Mouse (Mus musculus) hindbrain, embryonic 14.5 days (tissue): ENCODE results near the gene Rdm1. TPM values are rescaled to one million over a fixed set of nuclear protein-coding genes. Genes with fewer than 3 reads are reported as not detected.
"Not testable (repeated sequence)": the region's sequence is repeated elsewhere in the genome, so short reads cannot be mapped to it uniquely, and the experiment has no call there.

Source experiments
- ATAC-seq: fragments of 200-750 bp; cut with Nextera tagmentation; 2 replicates; pipeline ENCODE4 v1.8.0; 2017; ENCODE audit warnings: moderate number of reproducible peaks, mild to moderate bottlenecking, moderate TSS enrichment, moderate library complexity; ENCODE audit not compliant: low FRiP score
- DNase-seq: peaks from one replicate; pipeline ENCODE4 v3.0.0-alpha.2; 2015; ENCODE audit warnings: low spot score
- H3K27ac ChIP-seq: fragments of 300-500 bp; sonication (generic); 2 replicates; pipeline ENCODE4 v1.5.1; 2014; ENCODE audit warnings: mild to moderate bottlenecking, moderate library complexity
- H3K27me3 ChIP-seq: fragments of 300-500 bp; sonication (generic); 2 replicates; pipeline ENCODE4 v1.6.1; 2014; ENCODE audit warnings: mild to moderate bottlenecking, low read length, mixed read lengths; ENCODE audit not compliant: control insufficient read depth, insufficient read depth
- H3K36me3 ChIP-seq: fragments of 300-500 bp; sonication (generic); replicated peaks from 2 replicates; pipeline ENCODE4 v1.6.1; 2014; ENCODE audit not compliant: control insufficient read depth, insufficient read depth
- H3K4me1 ChIP-seq: fragments of 300-500 bp; sonication (generic); replicated peaks from 2 replicates; pipeline ENCODE4 v1.6.1; 2014; ENCODE audit warnings: antibody characterized with exemption, low read length, mixed read lengths; ENCODE audit not compliant: control insufficient read depth, insufficient read depth
- H3K4me2 ChIP-seq: fragments of 300-500 bp; sonication (generic); replicated peaks from 2 replicates; pipeline ENCODE4 v1.6.1; 2014; ENCODE audit warnings: mild to moderate bottlenecking, moderate library complexity
- H3K4me3 ChIP-seq: fragments of 300-500 bp; sonication (generic); replicated peaks from 2 replicates; pipeline ENCODE4 v1.5.1; 2014; ENCODE audit warnings: mild to moderate bottlenecking, low read length
- H3K9ac ChIP-seq: fragments of 300-500 bp; sonication (generic); 2 replicates; pipeline ENCODE4 v1.6.1; 2014
- H3K9me3 ChIP-seq: fragments of 300-500 bp; sonication (generic); 2 replicates; pipeline ENCODE4 v1.6.1; 2016; ENCODE audit warnings: low read length; ENCODE audit not compliant: control insufficient read depth
- WGBS: fragments of 180-500 bp; shearing (Covaris S2); extraction: QIAGEN DNeasy Blood & Tissue Kit; methylation state at CpG from one replicate; pipeline ENCODE4 v1.1.7; 2014; 5-methylcytosine and 5-hydroxymethylcytosine counted together
- polyA plus RNA-seq: library from polyadenylated mRNA; unstranded; fragments of >200 nt; fragmentation: Nextera tagmentation; extraction: Ambion mirVana; gene quantifications from 2 replicates; pipeline ENCODE4 v1.2.1, GENCODE M21; 2014

The Rdm1 gene
- polyA plus RNA-seq, 1 experiment from 2014 or later: 16.6 TPM

DNA sequence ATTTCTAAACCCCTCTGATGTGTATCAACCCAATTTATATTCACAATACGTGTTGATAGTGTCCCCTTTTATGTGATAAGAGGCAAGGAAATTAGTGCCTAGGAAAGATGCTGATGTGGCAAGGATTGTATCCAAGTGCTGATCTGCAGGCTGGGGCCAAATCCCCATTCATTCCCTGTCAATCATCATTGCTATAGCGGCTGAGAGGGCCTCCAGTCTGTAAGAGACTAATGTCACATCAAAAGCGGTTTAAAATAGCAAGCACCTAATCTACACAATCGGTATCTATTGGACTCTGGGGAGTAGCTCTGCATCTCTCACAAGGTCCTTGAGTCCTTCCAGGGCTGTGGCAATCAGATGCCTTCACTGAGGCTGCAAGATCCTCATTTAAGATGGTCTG, 12.9 kb upstream of the Rdm1 start:
- Histone ChIP-seq H3K27me3 (no peaks in the 10 kb centered on the region), H3K9me3 (no peaks in the 10 kb centered on the region), H3K9ac (no peak overlapping the region), H3K4me3 (no peak overlapping the region), H3K4me2 (no peak overlapping the region), H3K4me1 (peaks cover 4% of the 10 kb centered on the region; the same call in 1 of the 2 replicates), H3K36me3 (no peaks in the 10 kb centered on the region), H3K27ac (no peak overlapping the region)
- DNase-seq (no peak), ATAC-seq (no peak)
- WGBS: 50% methylated on average over 4 of the region's 4 CpGs

DNA sequence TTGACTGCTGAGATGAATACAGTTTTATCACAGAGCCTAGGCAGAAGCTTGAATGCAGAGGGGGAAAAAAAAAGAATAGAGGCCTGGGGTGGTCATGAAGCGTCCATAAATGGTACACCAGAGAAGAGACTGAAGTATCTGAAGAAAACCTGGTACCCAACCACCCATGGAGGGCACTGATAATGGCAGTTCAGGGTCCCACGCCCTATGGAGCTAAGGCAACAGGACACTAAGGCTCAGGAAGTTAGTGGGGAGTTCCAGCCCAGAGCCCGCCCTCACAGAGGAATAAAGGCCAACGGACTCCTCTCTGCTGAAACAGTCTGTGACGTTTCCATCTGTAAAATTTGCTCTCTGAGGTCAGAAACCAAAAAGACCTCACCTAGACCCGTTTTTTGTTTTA, 11.6 kb upstream of the Rdm1 start:
- DNase-seq (no peak), ATAC-seq (no peak)
- no peak overlapping the region for H3K9ac ChIP-seq
- no peaks in the 10 kb centered on the region for H3K27me3 ChIP-seq
- no peaks in the 10 kb centered on the region for H3K9me3 ChIP-seq
- H3K4me3 ChIP-seq: no peak overlapping the region
- peaks cover 4% of the 10 kb centered on the region; the same call in 1 of the 2 replicates for H3K4me1 ChIP-seq
- H3K4me2 ChIP-seq: no peak overlapping the region
- no peaks in the 10 kb centered on the region for H3K36me3 ChIP-seq
- no peak overlapping the region for H3K27ac ChIP-seq
- WGBS: 87% methylated on average over 6 of the region's 6 CpGs

DNA sequence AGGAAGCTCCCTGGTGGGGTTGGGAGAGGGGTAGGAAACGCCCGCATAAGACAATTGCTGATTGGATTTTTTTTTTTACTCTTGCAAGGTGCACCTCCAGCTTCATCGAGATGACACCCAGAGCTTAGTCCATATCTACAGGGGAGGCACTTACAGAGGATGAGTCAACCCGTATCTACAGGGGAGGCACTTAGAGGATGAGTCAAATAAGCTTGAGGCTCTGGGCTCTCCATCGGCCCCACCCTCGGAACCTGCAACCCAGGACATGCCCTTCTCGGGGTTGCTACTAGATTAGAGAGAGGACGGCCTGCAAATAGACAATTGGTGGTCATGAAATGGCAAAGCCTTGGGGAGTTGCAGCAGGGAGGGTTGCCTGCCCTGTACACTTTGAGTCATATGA, 10.9 kb upstream of the Rdm1 start:
- no peak for ATAC-seq

DNA sequence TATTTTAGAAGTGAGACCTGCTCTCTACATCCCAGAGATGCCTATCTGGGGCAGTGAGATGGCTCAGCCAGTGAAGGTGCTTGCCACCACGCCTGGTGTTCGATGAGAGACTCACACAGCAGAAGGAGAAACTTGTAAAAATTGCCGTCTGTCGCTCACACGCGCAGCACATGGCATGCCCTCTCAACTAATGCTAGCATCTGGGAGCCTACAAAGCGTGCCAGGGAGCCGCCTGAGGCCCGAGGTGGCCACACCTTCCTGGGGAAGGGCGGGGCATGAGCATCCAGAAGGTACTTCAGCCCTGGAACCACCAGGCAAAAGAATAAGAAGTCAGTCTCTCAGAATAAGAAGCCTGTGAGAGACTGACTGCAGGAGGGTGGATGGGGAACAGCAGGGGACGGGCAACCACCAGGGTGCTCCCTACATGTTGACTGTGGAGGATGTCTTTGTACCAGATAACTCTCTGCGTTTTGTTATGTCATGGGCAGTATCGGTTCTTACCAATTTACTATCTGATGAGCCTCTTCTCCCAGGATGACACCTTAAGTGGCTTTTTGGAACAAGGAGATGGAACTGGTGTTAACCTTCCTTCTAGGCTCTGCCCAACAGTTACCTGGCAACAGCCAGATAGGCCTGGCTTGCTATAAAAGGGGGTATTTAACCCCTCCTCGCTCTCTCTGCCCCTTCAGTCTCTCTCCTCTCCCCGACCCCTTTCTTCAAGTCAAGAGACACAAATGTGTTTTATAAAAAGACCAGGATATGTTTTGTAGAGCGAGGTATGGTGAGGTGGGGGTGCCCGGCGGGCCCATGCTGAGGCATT, 9.8 kb upstream of the Rdm1 start:
- no peak overlapping the region for H3K9ac ChIP-seq
- no peaks in the 10 kb centered on the region for H3K36me3 ChIP-seq
- peak overlapping the region; percentile 43 for H3K4me2 ChIP-seq
- H3K27me3 ChIP-seq: no peaks in the 10 kb centered on the region
- no peak for ATAC-seq
- peaks cover 4% of the 10 kb centered on the region; the same call in 1 of the 2 replicates for H3K4me1 ChIP-seq
- no peak overlapping the region for H3K27ac ChIP-seq
- DNase-seq: no peak
- H3K9me3 ChIP-seq: no peaks in the 10 kb centered on the region
- H3K4me3 ChIP-seq: no peak overlapping the region
- WGBS: 17% methylated on average over 18 of the region's 18 CpGs

More for the DNA sequence above, 10.9 kb upstream of the Rdm1 start:
- Histone ChIP-seq H3K4me2 (no peak overlapping the region), H3K4me3 (no peak overlapping the region), H3K4me1 (peaks cover 4% of the 10 kb centered on the region; the same call in 1 of the 2 replicates), H3K9me3 (no peaks in the 10 kb centered on the region), H3K27me3 (no peaks in the 10 kb centered on the region), H3K27ac (no peak overlapping the region), H3K9ac (no peak overlapping the region), H3K36me3 (no peaks in the 10 kb centered on the region)
- DNase-seq: no peak
- WGBS: 91% methylated on average over 8 of the region's 8 CpGs

DNA sequence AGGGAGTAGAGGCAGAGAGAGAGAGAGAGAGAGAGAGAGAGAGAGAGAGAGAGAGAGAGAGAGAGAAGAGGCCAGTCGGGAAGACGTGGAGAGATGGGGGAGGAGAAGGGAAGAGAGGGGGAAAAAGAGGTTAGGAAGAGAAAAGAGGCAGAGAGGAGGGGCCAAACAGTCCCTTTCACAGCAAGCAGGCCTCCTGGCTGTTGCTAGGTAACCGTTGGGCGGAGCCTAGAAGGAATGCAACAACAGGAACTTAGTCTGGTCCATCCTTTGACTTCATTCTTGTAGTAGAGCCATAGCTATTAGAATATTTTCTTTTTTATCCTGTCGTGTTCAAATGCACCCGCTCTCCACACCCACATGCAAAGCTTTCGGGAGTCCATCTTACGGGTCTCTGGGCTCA, 9.1 kb upstream of the Rdm1 start:
- no peaks in the 10 kb centered on the region for H3K9me3 ChIP-seq
- no peaks in the 10 kb centered on the region for H3K36me3 ChIP-seq
- H3K4me3 ChIP-seq: no peak overlapping the region
- peak overlapping the region; percentile 43 for H3K4me2 ChIP-seq
- ATAC-seq (peak; percentile 46; the same call in 1 of the 2 replicates), DNase-seq (peak; percentile 73)
- H3K27ac ChIP-seq: peak overlapping the region; percentile 21; the same call in 1 of the 2 replicates
- WGBS: 2% methylated on average over 8 of the region's 8 CpGs
- no peak overlapping the region for H3K9ac ChIP-seq
- no peaks in the 10 kb centered on the region for H3K27me3 ChIP-seq
- peaks cover 4% of the 10 kb centered on the region; the same call in 1 of the 2 replicates for H3K4me1 ChIP-seq

DNA sequence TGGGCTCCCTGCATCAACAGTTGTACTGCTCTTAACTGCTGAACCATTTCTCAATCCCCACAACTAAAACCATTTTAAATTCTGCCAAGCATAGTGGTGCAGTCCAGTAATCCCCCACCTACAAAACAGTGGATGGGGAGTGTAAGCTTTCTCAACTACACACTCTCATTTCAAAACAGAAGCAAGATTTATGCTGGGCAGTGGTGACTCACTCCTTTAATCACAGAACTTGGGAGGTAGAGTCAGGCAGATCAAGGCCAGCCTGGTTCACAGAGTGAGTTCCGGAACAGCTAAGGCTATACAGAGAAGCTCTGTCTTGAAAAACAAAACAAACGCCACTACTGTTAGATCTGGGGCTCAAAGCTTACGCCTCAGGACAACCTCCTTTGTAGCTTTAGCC, 8.4 kb upstream of the Rdm1 start:
- WGBS: 71% methylated on average over 3 of the region's 3 CpGs
- ATAC-seq: no peak
- Histone ChIP-seq H3K4me3 (no peak overlapping the region), H3K9me3 (no peaks in the 10 kb centered on the region), H3K4me1 (peaks cover 4% of the 10 kb centered on the region; the same call in 1 of the 2 replicates), H3K4me2 (no peak overlapping the region), H3K27me3 (no peaks in the 10 kb centered on the region), H3K9ac (no peak overlapping the region), H3K36me3 (no peaks in the 10 kb centered on the region), H3K27ac (no peak overlapping the region)
- no peak for DNase-seq

DNA sequence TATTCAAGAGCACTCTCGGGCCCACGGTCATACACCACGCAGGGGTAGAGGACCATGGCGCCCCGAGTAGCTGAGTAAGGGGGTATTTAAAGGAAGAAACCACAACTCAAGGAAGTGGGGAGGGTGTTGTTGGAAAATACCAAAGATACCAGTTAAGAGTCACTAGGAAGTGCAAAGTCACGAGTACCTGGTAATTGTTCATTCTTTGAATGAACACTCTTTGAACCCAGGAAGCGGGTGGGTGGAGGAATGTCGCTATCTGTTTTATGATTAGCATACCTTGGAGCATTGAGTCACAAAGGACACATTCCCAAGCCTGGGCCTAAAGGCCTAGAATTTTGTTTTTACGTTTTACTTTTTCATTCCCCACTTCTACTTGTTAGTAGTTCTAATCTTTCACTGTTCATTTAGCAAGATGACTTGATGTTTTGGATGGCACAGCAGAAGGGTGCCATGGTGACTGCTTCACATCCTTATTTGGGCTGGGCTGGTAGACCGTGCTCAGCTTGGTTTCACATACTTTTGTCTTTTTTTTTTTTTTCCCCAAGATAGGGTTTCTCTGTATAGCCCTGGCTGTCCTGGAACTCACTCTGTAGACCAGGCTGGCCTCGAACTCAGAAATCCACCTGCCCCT, 6.9 kb upstream of the Rdm1 start:
- H3K4me2 ChIP-seq, H3K4me3 ChIP-seq, H3K27ac ChIP-seq, H3K9ac ChIP-seq, H3K27me3 ChIP-seq, H3K9me3 ChIP-seq, ATAC-seq, H3K4me1 ChIP-seq, DNase-seq, H3K36me3 ChIP-seq: not testable (repeated sequence)
- WGBS: 92% methylated on average over 10 of the region's 11 CpGs

DNA sequence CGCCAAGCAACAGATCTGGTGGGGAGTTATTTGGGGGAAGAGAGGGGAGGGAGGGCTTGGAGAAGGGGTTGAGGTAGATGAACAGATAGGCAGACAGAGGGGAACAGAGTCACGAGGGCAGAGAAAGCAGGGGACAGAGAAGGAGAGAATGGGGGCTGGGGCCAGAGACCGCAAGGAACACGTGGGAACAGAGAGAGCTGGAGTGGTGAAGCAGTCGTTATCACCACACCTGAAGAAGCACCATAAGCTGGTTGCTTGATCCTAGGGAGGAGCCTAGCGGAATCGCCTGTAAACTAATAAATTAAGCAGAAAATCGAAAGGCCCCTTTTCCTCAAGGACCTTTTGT, 373 bp upstream of the Rdm1 start:
- peak overlapping the region; percentile 58 for H3K9ac ChIP-seq
- H3K4me3 ChIP-seq: peak overlapping the region; percentile 34
- H3K4me2 ChIP-seq: peak overlapping the region; percentile 84
- H3K27ac ChIP-seq: peak overlapping the region; percentile 91
- 4% methylated on average over 8 of the region's 8 CpGs for WGBS
- ATAC-seq (peak; percentile 31), DNase-seq (no peak)
- H3K36me3 ChIP-seq: no peaks in the 10 kb centered on the region
- H3K4me1 ChIP-seq: peaks cover 8% of the 10 kb centered on the region
- H3K27me3 ChIP-seq: no peaks in the 10 kb centered on the region
- no peaks in the 10 kb centered on the region for H3K9me3 ChIP-seq

DNA sequence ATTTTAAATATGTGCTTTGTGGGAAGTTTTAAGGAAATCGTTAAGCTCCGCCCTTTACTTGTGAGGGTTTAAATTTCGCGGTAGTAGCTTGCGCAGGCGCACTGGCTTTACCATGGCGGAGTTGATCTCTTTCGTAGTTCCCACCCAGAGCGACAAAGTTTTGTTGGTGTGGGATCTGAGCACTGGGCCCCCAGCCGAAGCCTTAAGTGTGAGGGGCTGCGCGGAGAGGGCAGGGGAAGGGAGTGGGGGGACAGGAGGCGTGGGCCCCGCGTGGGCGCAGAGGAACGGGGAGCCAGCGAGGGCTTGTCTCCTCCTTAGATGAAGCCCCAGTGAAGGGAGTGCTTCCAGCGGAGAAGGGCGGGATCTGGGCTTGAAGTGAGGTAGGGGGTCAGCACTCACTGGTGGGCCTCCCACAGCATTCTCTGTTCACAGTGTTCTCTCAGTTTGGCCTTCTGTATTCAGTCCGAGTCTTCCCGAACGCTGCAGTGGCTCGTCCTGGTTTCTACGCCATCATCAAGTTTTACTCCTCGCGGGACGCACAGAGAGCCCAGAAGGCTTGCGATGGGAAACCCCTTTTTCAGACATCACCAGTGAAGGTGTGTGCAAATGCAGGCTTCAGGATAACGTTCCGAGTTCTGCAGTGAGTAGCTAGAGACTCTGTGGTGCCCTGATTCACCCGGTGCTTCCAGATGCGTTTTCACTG, 1.0 kb downstream of the Rdm1 start:
- H3K27me3 ChIP-seq: no peaks in the 10 kb centered on the region
- ATAC-seq: peak; percentile 59; the same call in 1 of the 2 replicates
- H3K4me3 ChIP-seq: peak overlapping the region; percentile 56
- peak overlapping the region; percentile 82 for H3K27ac ChIP-seq
- no peaks in the 10 kb centered on the region for H3K9me3 ChIP-seq
- H3K9ac ChIP-seq: peak overlapping the region; percentile 70
- under 1% methylated on average over 33 of the region's 33 CpGs for WGBS
- H3K4me1 ChIP-seq: peaks cover 8% of the 10 kb centered on the region
- H3K4me2 ChIP-seq: peak overlapping the region; percentile 84
- H3K36me3 ChIP-seq: no peaks in the 10 kb centered on the region
- DNase-seq: peak; percentile 93
